Mouse (Mus musculus) cortical plate, adult 2 months (tissue): ENCODE data around the gene Pip5k1c. TPM values are rescaled to one million over a fixed set of nuclear protein-coding genes. Genes with fewer than 3 reads are reported as not detected.
A peak's percentile ranks its signal among the peaks of the same experiment; 100 is the strongest.

Experiments
- H3K27ac ChIP-seq: fragments of 200-500 bp; 2 replicates; pipeline ENCODE4 v1.5.1; 2012; ENCODE audit warnings: low read length, control low read depth, inconsistent platforms; ENCODE audit not compliant: insufficient read depth
- H3K4me1 ChIP-seq: fragments of 200-500 bp; 2 replicates; pipeline ENCODE4 v1.6.1; 2011; ENCODE audit warnings: low read length; ENCODE audit not compliant: control insufficient read depth, insufficient read depth
- H3K4me3 ChIP-seq: fragments of 200-500 bp; 2 replicates; pipeline ENCODE4 v1.5.1; 2011; ENCODE audit warnings: mild to moderate bottlenecking, low read length, control low read depth; ENCODE audit not compliant: insufficient read depth
- CTCF ChIP-seq: fragments of 200-500 bp; IDR thresholded peaks from 2 replicates; pipeline ENCODE4 v1.5.1; 2011; ENCODE audit warnings: mild to moderate bottlenecking, control low read depth, low read length; ENCODE audit not compliant: insufficient read depth; ENCODE audit errors: extremely low read depth
- POLR2A ChIP-seq: fragments of 200-500 bp; IDR thresholded peaks from 2 replicates; pipeline ENCODE4 v1.6.1; 2011; ENCODE audit warnings: mild to moderate bottlenecking, low read length, control low read depth; ENCODE audit not compliant: insufficient read depth; ENCODE audit errors: extremely low read depth
- polyA plus RNA-seq: library from polyadenylated mRNA; depleted of rRNA; stranded (reverse); fragments of >200 nt; gene quantifications from 2 replicates; pipeline ENCODE4 v1.2.3, GENCODE M21; 2012

The Pip5k1c gene
- polyA plus RNA-seq, 1 experiment: 414 TPM

DNA sequence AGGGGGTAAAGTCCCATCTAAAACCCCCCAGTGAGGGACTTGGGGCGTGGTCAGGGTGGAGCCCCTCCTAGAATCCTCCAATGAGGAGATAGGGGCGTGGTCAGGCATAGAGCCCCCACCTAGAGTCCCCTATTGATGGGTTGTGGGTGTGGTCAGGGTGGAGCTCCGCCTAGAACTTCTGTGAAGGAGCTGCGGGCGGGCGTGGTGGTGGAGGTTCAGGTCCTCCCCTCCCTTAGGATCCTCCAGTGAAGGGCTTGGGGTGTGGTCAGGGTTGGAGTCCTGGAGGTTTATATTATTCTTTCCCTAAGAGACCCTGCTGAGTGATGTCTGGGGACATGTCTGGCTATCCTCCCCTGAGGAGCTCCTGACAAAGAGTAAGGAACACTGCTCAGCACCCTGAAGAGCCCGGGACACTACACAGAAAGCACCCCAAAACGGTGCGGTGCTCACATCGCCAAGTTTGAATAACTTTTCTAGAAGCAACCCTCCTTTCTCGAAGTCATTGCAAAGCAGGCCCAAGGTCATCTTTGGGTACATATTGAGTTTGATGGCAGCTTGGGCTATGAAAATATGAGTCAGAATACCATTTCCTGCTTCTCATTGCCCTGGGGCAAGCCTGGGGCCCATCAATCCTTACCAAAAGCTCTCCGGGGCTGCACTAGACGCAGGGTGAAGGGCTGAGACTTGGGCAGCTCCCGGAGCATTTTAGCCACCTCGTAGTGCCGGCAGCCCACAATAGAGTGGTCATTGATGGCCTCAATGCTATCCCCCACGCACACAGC lies 48.0 kb downstream of the Pip5k1c start:
- Histone ChIP-seq H3K4me3 (no peak overlapping the region), H3K27ac (no peak overlapping the region), H3K4me1 (no peaks in the 10 kb centered on the region)
- TF ChIP-seq CTCF (no peak), POLR2A (no peak)

DNA sequence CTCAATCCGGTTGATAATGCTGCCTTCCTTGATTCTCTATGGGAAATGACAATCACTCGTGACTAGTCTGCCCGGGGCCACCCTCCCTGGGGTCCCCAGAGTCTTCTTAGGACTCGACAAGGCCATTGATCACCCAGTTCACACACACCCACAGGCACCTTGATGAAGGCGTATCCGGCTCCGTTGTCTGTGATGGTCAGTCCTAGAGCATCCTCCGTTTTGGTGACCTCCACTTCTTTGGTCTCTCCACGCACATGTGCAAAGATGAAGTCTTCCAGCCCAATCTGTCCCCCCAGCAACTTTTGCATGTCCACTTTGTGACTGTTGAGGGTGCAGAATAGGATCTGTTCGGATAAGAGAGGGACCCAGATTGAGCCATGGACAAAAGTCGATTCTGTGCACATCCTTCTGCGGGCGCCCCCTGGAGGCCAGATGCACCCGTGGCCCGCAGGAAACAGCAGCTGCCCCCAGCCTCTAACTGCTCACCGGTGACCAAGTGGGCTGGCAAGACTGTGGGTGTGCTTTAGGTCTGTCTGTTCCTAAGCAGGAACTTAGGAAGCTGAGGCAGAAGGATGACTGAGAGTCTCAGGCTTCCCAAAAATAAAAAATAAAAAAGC lies 48.7 kb downstream of the Pip5k1c start:
- TF ChIP-seq POLR2A (no peak), CTCF (peak; percentile 35)
- Histone ChIP-seq H3K27ac (no peak overlapping the region), H3K4me1 (no peaks in the 10 kb centered on the region), H3K4me3 (no peak overlapping the region)

- no peak for TF ChIP-seq CTCF
- TF ChIP-seq POLR2A: no peak
- H3K4me1 ChIP-seq: no peaks in the 10 kb centered on the region
- 0 out of 2 replicates have a peak within 1 kb of the TSS, but pooled peaks have one; percentile 12 for H3K4me3 ChIP-seq
- H3K27ac ChIP-seq: no peak within 1 kb of the TSS
Measured at GRCm38 (mm10) chr10:81342686-81343505, 50.1 kb downstream of the Pip5k1c start, which contains the start of gene Gipc3. Gene Gipc3 (minus strand): TSS chr10:81343266.

DNA sequence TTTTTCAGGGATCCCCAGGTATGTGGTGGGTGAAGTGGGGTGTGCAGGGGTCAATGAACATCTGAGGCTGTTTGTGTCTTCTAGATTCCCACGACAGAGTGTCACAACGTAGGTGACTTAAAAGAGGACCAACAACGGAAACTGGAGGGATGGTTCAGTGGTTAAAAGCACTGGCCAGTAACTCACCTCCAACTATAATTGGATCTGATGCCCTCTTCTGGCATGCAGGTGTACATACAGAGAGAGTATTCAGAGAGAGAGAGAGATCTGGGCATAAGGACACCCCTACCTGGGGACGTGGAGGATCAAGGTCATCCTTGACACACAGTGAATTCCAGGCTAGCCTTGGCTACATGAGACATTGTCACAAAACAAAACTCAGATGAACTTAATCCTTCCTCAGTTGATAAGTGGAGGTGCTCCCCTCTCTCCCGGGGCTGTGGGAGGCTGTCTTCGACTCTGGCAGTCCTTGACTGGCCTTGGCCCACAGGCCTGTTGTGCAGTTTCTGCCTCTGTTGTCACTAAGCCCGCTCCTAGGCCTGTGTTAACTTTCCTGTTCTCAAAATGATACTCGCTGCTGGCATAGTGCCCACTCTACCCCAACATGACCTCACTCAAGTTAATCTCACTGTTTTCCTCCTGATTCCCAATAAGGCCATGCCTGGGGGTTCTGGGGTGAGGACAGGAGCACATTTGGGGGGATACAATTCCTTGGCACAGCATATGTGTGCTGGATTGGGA lies 51.8 kb downstream of the Pip5k1c start:
- TF ChIP-seq POLR2A (no peak), CTCF (no peak; the same call in 1 of the 2 replicates)
- no peaks in the 10 kb centered on the region for H3K4me1 ChIP-seq
- H3K27ac ChIP-seq: no peak overlapping the region
- H3K4me3 ChIP-seq: no peak overlapping the region

GRCm38 (mm10) chr10:81345162-81345534 lies 52.4 kb downstream of the Pip5k1c start:
- H3K4me3 ChIP-seq: no peak overlapping the region
- no peak overlapping the region for H3K27ac ChIP-seq
- no peak for TF ChIP-seq POLR2A
- no peak for TF ChIP-seq CTCF
- H3K4me1 ChIP-seq: no peaks in the 10 kb centered on the region

DNA sequence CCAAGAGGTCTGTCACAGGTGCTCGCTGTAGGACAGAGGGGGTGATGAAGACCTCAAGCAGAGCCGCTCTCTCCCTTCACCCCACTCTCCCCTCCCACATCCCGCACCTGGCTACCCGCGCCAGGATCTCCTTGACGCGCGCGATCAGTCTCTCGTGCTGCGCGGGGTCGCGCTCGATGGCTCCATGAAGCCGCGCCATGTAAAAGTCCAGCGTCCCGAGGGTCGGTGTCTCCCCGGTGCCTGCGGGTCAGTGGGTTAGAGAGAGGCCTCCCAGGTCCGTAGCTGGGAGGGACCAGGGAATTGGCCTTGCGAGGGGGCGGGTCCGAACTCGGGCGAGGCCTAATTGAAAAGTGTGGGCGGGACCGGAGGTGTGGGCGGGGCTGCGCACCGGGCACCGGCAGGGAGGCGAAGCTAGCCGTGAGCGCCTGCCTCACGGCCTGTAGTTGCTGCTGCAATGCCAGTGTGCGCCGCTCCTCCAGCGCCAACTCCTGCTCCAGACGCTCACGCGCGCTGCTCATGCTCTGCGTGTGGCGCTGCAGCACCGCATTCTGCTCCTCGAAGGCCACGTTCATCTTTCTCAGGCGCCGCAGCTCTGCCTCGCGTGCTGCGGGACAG lies 53.8 kb downstream of the Pip5k1c start:
- Histone ChIP-seq H3K4me1 (no peaks in the 10 kb centered on the region), H3K27ac (no peak overlapping the region), H3K4me3 (no peak overlapping the region)
- TF ChIP-seq POLR2A (no peak), CTCF (peak; percentile 5; the same call in 1 of the 2 replicates)

- Histone ChIP-seq H3K4me1 (no peaks in the 10 kb centered on the region), H3K4me3 (peak overlapping the region; percentile 48; the same call in 1 of the 2 replicates), H3K27ac (no peak overlapping the region)
- TF ChIP-seq POLR2A: no peak
- TF ChIP-seq CTCF: no peak
Measured at GRCm38 (mm10) chr10:81349146-81349545, 56.4 kb downstream of the Pip5k1c start.

- TF ChIP-seq POLR2A (no peak), CTCF (no peak)
- Histone ChIP-seq H3K4me1 (no peaks in the 10 kb centered on the region), H3K27ac (no peak overlapping the region), H3K4me3 (peak overlapping the region; percentile 48)
Measured at GRCm38 (mm10) chr10:81349961-81350350, 57.2 kb downstream of the Pip5k1c start.
